Mouse (Mus musculus): ENCODE measurements around the gene Prl7b1. TPM values are rescaled to one million over a fixed set of nuclear protein-coding genes. Genes with fewer than 3 reads are reported as not detected.

The Prl7b1 gene
- polyA plus RNA-seq (2015; fragmentation: Nextera tagmentation; extraction: Ambion mirVana), result not detected in 2 replicates

- Histone ChIP-seq H3K27me3 (no peaks in the 10 kb centered on the region), H3K4me2 (no peak within 1 kb of the TSS), H3K9me3 (no peaks in the 10 kb centered on the region), H3K4me1 (replicated peaks) (no peaks in the 10 kb centered on the region), H3K27ac (replicated peaks) (no peak within 1 kb of the TSS), H3K36me3 (no peaks in the 10 kb centered on the region), H3K9ac (no peak within 1 kb of the TSS), H3K4me3 (no peak within 1 kb of the TSS)
- ATAC-seq (ENCODE audit: low read depth), result no peak
- WGBS, result 71% methylated on average over 4 of the region's 4 CpGs
Observed at GRCm38 (mm10) chr13:27610482-27610881, at the start of gene Prl7b1. Gene Prl7b1, minus strand, starts transcription at chr13:27610582.

GRCm38 (mm10) chr13:27642393-27642792, 32.0 kb upstream of the Prl7b1 start, which contains the start of gene Prl7a1:
Gene Prl7a1, minus strand, starts transcription at chr13:27642493.
- WGBS, result 95% methylated on average over 3 of the region's 3 CpGs
- H3K9me3 ChIP-seq, result no peaks in the 10 kb centered on the region
- H3K36me3 ChIP-seq, result no peaks in the 10 kb centered on the region
- H3K4me1 ChIP-seq (replicated peaks), result no peaks in the 10 kb centered on the region
- H3K27me3 ChIP-seq, result no peaks in the 10 kb centered on the region
- H3K27ac ChIP-seq (replicated peaks), result no peak within 1 kb of the TSS
- no peak within 1 kb of the TSS for H3K4me3 ChIP-seq
- no peak within 1 kb of the TSS for H3K9ac ChIP-seq
- no peak within 1 kb of the TSS for H3K4me2 ChIP-seq
- ATAC-seq (ENCODE audit: low read depth), result no peak

- 81% methylated on average over 2 of the region's 2 CpGs for WGBS
- no peak within 1 kb of the TSS for H3K27ac ChIP-seq (replicated peaks)
- no peaks in the 10 kb centered on the region for H3K27me3 ChIP-seq
- H3K4me2 ChIP-seq, result no peak within 1 kb of the TSS
- no peak within 1 kb of the TSS for H3K9ac ChIP-seq
- H3K4me1 ChIP-seq (replicated peaks), result no peaks in the 10 kb centered on the region
- no peaks in the 10 kb centered on the region for H3K9me3 ChIP-seq
- ATAC-seq (ENCODE audit: low read depth), result no peak
- no peaks in the 10 kb centered on the region for H3K36me3 ChIP-seq
- H3K4me3 ChIP-seq, result no peak within 1 kb of the TSS
Observed at GRCm38 (mm10) chr13:27582071-27582470, 28.3 kb downstream of the Prl7b1 start, which contains the start of gene Prl8a1. Gene Prl8a1, minus strand, starts transcription at chr13:27582171.

- no peaks in the 10 kb centered on the region for H3K4me1 ChIP-seq (replicated peaks)
- WGBS, result 92% methylated on average over 2 of the region's 2 CpGs
- H3K9ac ChIP-seq, result no peak within 1 kb of the TSS
- no peaks in the 10 kb centered on the region for H3K36me3 ChIP-seq
- H3K9me3 ChIP-seq, result no peaks in the 10 kb centered on the region
- no peak for ATAC-seq (ENCODE audit: low read depth)
- no peak within 1 kb of the TSS for H3K27ac ChIP-seq (replicated peaks)
- no peak within 1 kb of the TSS for H3K4me2 ChIP-seq
- no peak within 1 kb of the TSS for H3K4me3 ChIP-seq
- no peaks in the 10 kb centered on the region for H3K27me3 ChIP-seq
Observed at GRCm38 (mm10) chr13:27564506-27564905, 45.9 kb downstream of the Prl7b1 start, which contains the start of gene Prl8a9. Gene Prl8a9, minus strand, starts transcription at chr13:27564606.

DNA sequence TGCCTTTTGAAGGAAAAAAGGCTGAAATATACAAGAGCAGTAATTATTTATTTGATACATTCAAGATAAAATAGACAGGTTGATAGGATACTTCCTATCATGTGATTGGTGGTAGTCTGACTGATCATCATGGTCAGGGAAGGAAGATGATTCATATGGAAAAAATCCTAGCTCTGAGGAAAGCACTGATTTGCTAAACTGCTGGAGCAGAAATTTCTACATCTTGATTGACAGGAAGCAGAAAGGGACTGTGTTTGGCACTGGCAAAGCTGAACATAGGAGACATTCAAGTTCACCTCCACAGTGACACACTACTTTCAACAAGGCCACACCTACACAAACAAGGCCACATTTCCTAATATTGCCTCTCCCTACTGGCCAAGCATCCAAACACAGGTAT, 57.0 kb downstream of the Prl7b1 start:
- Histone ChIP-seq H3K4me2 (no peak overlapping the region), H3K4me3 (no peak overlapping the region), H3K27me3 (no peaks in the 10 kb centered on the region), H3K36me3 (no peaks in the 10 kb centered on the region), H3K9ac (no peak overlapping the region), H3K27ac (replicated peaks) (no peak overlapping the region), H3K9me3 (no peaks in the 10 kb centered on the region), H3K4me1 (replicated peaks) (no peaks in the 10 kb centered on the region)
- no peak for ATAC-seq (ENCODE audit: low read depth)

Other genes with a start within 250 kb of the Prl7b1 start
- gene Prl2b1, start 219.7 kb downstream of the Prl7b1 start, polyA plus RNA-seq (2015; fragmentation: Nextera tagmentation; extraction: Ambion mirVana), result not detected in 2 replicates
- not detected in 2 replicates for gene Prl8a6, start 171.9 kb downstream of the Prl7b1 start, polyA plus RNA-seq (2015; fragmentation: Nextera tagmentation; extraction: Ambion mirVana)
- gene Prl8a8, start 97.4 kb downstream of the Prl7b1 start, polyA plus RNA-seq (2015; fragmentation: Nextera tagmentation; extraction: Ambion mirVana), result not detected in 2 replicates
- not detected in 2 replicates for gene Prl8a9, start 46.0 kb downstream of the Prl7b1 start, polyA plus RNA-seq (2015; fragmentation: Nextera tagmentation; extraction: Ambion mirVana)
- not detected in 2 replicates for gene Prl8a1, start 28.4 kb downstream of the Prl7b1 start, polyA plus RNA-seq (2015; fragmentation: Nextera tagmentation; extraction: Ambion mirVana)
- not detected in 2 replicates for gene Prl7a1, start 31.9 kb upstream of the Prl7b1 start, polyA plus RNA-seq (2015; fragmentation: Nextera tagmentation; extraction: Ambion mirVana)
- gene Prl7a2, start 57.5 kb upstream of the Prl7b1 start, polyA plus RNA-seq (2015; fragmentation: Nextera tagmentation; extraction: Ambion mirVana), result not detected in 2 replicates
- not detected in 2 replicates for gene Prl7d1, start 106.2 kb upstream of the Prl7b1 start, polyA plus RNA-seq (2015; fragmentation: Nextera tagmentation; extraction: Ambion mirVana)
- not detected in 2 replicates for gene Prl7c1, start 170.2 kb upstream of the Prl7b1 start, polyA plus RNA-seq (2015; fragmentation: Nextera tagmentation; extraction: Ambion mirVana)
- not detected in 2 replicates for gene Prl2a1, start 191.1 kb upstream of the Prl7b1 start, polyA plus RNA-seq (2015; fragmentation: Nextera tagmentation; extraction: Ambion mirVana)
- gene Prl2c1, start 238.8 kb upstream of the Prl7b1 start, polyA plus RNA-seq (2015; fragmentation: Nextera tagmentation; extraction: Ambion mirVana), result not detected in 2 replicates